ENCODE assay signal across 9 mouse cellular contexts in genomic region chr12:72940071-72940821, GRCm38 (mm10). TPM values are rescaled to one million over a fixed set of nuclear protein-coding genes. Genes with fewer than 3 reads are reported as not detected.
DNase-seq lines count a peak whose midpoint lies in the region; ATAC-seq and TF ChIP-seq lines count a peak whose summit lies in the region.
"Had no signal": no experiment of that assay in that cellular context is flagged by ENCODE, and none has a peak within 500 bp of the region (broad histone marks: within the 10 kb centered on the region; RNA-seq: fewer than 3 reads in every experiment).

4930447C04Rik (minus strand) TSS chr12:72940774.

- no peaks in the 10 kb centered on the region for H3K36me3 ChIP-seq in heart, embryonic 16.5 days (ENCODE audit: control insufficient read depth, insufficient read depth)
- no peaks in the 10 kb centered on the region for H3K36me3 ChIP-seq in forebrain, postnatal 0 days (ENCODE audit: insufficient read depth)
- H3K36me3 ChIP-seq in midbrain, embryonic 10.5 days: no peaks in the 10 kb centered on the region

- TF ChIP-seq POLR2A in brain, embryonic 14.5 days (IDR thresholded peaks at IDR 0.05; ENCODE audit: borderline replicate concordance, extremely low read depth, insufficient read depth, insufficient read length, poor library complexity, severe bottlenecking): no peak

- H3K27me3 ChIP-seq in heart, embryonic 16.5 days (ENCODE audit: control insufficient read depth, insufficient read depth, low read length): peaks cover 84% of the 10 kb centered on the region
- peaks cover 92% of the 10 kb centered on the region for H3K27me3 ChIP-seq in forebrain, postnatal 0 days (ENCODE audit: insufficient read depth, low read length)
- peaks cover 100% of the 10 kb centered on the region for H3K27me3 ChIP-seq in midbrain, embryonic 10.5 days (ENCODE audit: low read depth, poor library complexity, severe bottlenecking)

- DNase-seq in heart, adult 9 months (ENCODE audit: low spot score in 2 of 2): no peak
- peak; percentile 42 for DNase-seq in brain, embryonic 14.5 days (ENCODE audit: low read depth)
- peak; percentile 29 for DNase-seq in forebrain, postnatal 0 days
- DNase-seq in midbrain, embryonic 10.5 days (ENCODE audit: low spot score): peak; percentile 65
- DNase-seq in urinary bladder, postnatal 10 days (ENCODE audit: low spot score): no peak
- DNase-seq in frontal cortex, postnatal 10 days (ENCODE audit: low spot score in 2 of 2): no peak
- DNase-seq in left cerebral cortex, adult 8-10 months (ENCODE audit: low spot score in 2 of 2): no peak
- DNase-seq: layer of hippocampus, adult 9-11 months had no signal

- H3K4me3 ChIP-seq in heart, embryonic 16.5 days (ENCODE audit: low read length): peak within 1 kb of the TSS; percentile 22
- peak within 1 kb of the TSS; percentile 17; the same call in 1 of the 2 replicates for H3K4me3 ChIP-seq in forebrain, postnatal 0 days (ENCODE audit: low read depth, low read length)
- H3K4me3 ChIP-seq in midbrain, embryonic 10.5 days: peak within 1 kb of the TSS; percentile 47

- no peak within 1 kb of the TSS for H3K9ac ChIP-seq in heart, embryonic 16.5 days (ENCODE audit: low read length)
- H3K9ac ChIP-seq in forebrain, postnatal 0 days: no peak within 1 kb of the TSS

- no peak for ATAC-seq in heart, embryonic 16.5 days (replicated peaks; ENCODE audit: extremely low read depth, insufficient read depth, low FRiP score)
- peak; percentile 10; the same call in 1 of the 2 replicates for ATAC-seq in forebrain, postnatal 0 days

- 2% methylated on average over 39 of the region's 39 CpGs for WGBS in heart, embryonic 16.5 days
- WGBS in forebrain, postnatal 0 days: under 1% methylated on average over 39 of the region's 39 CpGs
- WGBS in midbrain, embryonic 10.5 days: under 1% methylated on average over 39 of the region's 39 CpGs

- H3K27ac ChIP-seq in heart, embryonic 16.5 days (ENCODE audit: low read length): no peak within 1 kb of the TSS
- H3K27ac ChIP-seq in forebrain, postnatal 0 days (ENCODE audit: low read depth, low read length): no peak within 1 kb of the TSS
- no peak within 1 kb of the TSS for H3K27ac ChIP-seq in midbrain, embryonic 10.5 days (replicated peaks)

- no peak for TF ChIP-seq CTCF in brain, embryonic 14.5 days (IDR thresholded peaks at IDR 0.05; ENCODE audit: borderline replicate concordance, extremely low read depth, insufficient read depth, insufficient read length)
- TF ChIP-seq CTCF in forebrain, postnatal 0 days (IDR thresholded peaks at IDR 0.05; ENCODE audit: low read depth): no peak

- H3K4me2 ChIP-seq in heart, embryonic 16.5 days (ENCODE audit: low read depth, low read length): peak within 1 kb of the TSS; percentile 45
- peak within 1 kb of the TSS; percentile 17; the same call in 1 of the 2 replicates for H3K4me2 ChIP-seq in forebrain, postnatal 0 days (ENCODE audit: low read depth)

- H3K9me3 ChIP-seq in heart, embryonic 16.5 days (replicated peaks; ENCODE audit: control insufficient read depth, low read length): no peaks in the 10 kb centered on the region
- H3K9me3 ChIP-seq in forebrain, postnatal 0 days (ENCODE audit: low read length): no peaks in the 10 kb centered on the region
- no peaks in the 10 kb centered on the region for H3K9me3 ChIP-seq in midbrain, embryonic 10.5 days (replicated peaks)

- peaks cover 7% of the 10 kb centered on the region for H3K4me1 ChIP-seq in heart, embryonic 16.5 days (ENCODE audit: control insufficient read depth, insufficient read depth, low read length)
- no peaks in the 10 kb centered on the region for H3K4me1 ChIP-seq in forebrain, postnatal 0 days (ENCODE audit: insufficient read depth)
- H3K4me1 ChIP-seq in midbrain, embryonic 10.5 days: peaks cover 35% of the 10 kb centered on the region

RNA-seq across cellular contexts. Expression of gene 4930447C04Rik, which starts in this region (rescaled TPM):
- 1.1 and 1.5 TPM in 2 replicates for polyA plus RNA-seq in heart, embryonic 16.5 days (2015; fragmentation: Nextera tagmentation; extraction: Ambion mirVana)
- polyA plus RNA-seq in brain, embryonic 14.5 days (2012; rRNA removed): 6.3 and 6.7 TPM in 2 replicates
- total RNA-seq in forebrain, postnatal 0 days (2014; rRNA removed): 4.3 and 9.4 TPM in 2 replicates
- polyA plus RNA-seq in forebrain, postnatal 0 days (2015; fragmentation: Nextera tagmentation; extraction: Ambion mirVana): 2.3 TPM in 2 replicates
- polyA plus RNA-seq in midbrain, embryonic 10.5 days (2016; fragmentation: Nextera tagmentation; extraction: Ambion mirVana): 1.8 and 2.3 TPM in 2 replicates
- total RNA-seq in left cerebral cortex, adult 8-10 months (2022): 10 to 100 TPM in 2 of 4 experiments, 1 to 10 TPM in 2; 8.8 to 11.3 (median 9.8) TPM

Comparison
In these comparisons a context has a peak if more than half of its experiments do, and no peak if none do; other contexts are left out.
1. DNase-seq: peak in brain, embryonic 14.5 days (single experiment), forebrain, postnatal 0 days (single experiment) and midbrain, embryonic 10.5 days (single experiment); none in heart, adult 9 months (0 of 2), urinary bladder, postnatal 10 days (single experiment), frontal cortex, postnatal 10 days (0 of 2) and left cerebral cortex, adult 8-10 months (0 of 2).
2. Peak in every context shown above with its lines, with median percentiles within 50 percentile points of each other: H3K4me3 ChIP-seq.